Mouse (Mus musculus): ENCODE results near the gene Usp33. TPM values are rescaled to one million over a fixed set of nuclear protein-coding genes. Genes with fewer than 3 reads are reported as not detected.

The Usp33 gene
- polyA plus RNA-seq, 1 experiment: 12.4 TPM

GRCm38 (mm10) chr3:152396278-152396987 is 50.2 kb downstream of the Usp33 start:
- 1% methylated on average over 101 of the region's 102 CpGs for WGBS
- H3K27ac ChIP-seq (ENCODE audit: insufficient read depth, low read depth, low read length): peak overlapping the region; percentile 97
- H3K4me1 ChIP-seq (ENCODE audit: control insufficient read depth, insufficient read depth, insufficient read length, low read length): peaks cover 5% of the 10 kb centered on the region; the same call in 1 of the 2 replicates

GRCm38 (mm10) chr3:152396988-152397314 is 50.7 kb downstream of the Usp33 start:
- WGBS: 2% methylated on average over 10 of the region's 10 CpGs
- Histone ChIP-seq H3K27me3 (ENCODE audit: control insufficient read depth, insufficient read depth, low read length) (no peaks in the 10 kb centered on the region), H3K4me1 (ENCODE audit: control insufficient read depth, insufficient read depth, insufficient read length, low read length) (peaks cover 5% of the 10 kb centered on the region; the same call in 1 of the 2 replicates), H3K4me3 (ENCODE audit: low read depth, low read length) (peak overlapping the region; percentile 74), H3K27ac (ENCODE audit: insufficient read depth, low read depth, low read length) (peak overlapping the region; percentile 67), H3K36me3 (ENCODE audit: control insufficient read depth, insufficient read depth, low read length) (0 out of 2 replicates have a peak, but pooled peaks cover 1% of the 10 kb centered on the region)
- TF ChIP-seq POLR2A (IDR thresholded peaks at IDR 0.05; ENCODE audit: low read depth, low read length) (no peak), CTCF (IDR thresholded peaks at IDR 0.05; ENCODE audit: extremely low read depth, insufficient read length, insufficient replicate concordance, low read depth, low read length) (no peak)

More at GRCm38 (mm10) chr3:152396278-152396987, 50.2 kb downstream of the Usp33 start:
- peak; percentile 74 for TF ChIP-seq POLR2A (IDR thresholded peaks at IDR 0.05; ENCODE audit: low read depth, low read length)
- no peak for TF ChIP-seq CTCF (IDR thresholded peaks at IDR 0.05; ENCODE audit: extremely low read depth, insufficient read length, insufficient replicate concordance, low read depth, low read length)
- Histone ChIP-seq H3K4me3 (ENCODE audit: low read depth, low read length) (peak overlapping the region; percentile 74), H3K36me3 (ENCODE audit: control insufficient read depth, insufficient read depth, low read length) (0 out of 2 replicates have a peak, but pooled peaks cover 2% of the 10 kb centered on the region), H3K27me3 (ENCODE audit: control insufficient read depth, insufficient read depth, low read length) (no peaks in the 10 kb centered on the region)

- Histone ChIP-seq H3K4me1 (ENCODE audit: control insufficient read depth, insufficient read depth, insufficient read length, low read length) (peaks cover 5% of the 10 kb centered on the region; the same call in 1 of the 2 replicates), H3K36me3 (ENCODE audit: control insufficient read depth, insufficient read depth, low read length) (0 out of 2 replicates have a peak, but pooled peaks cover 1% of the 10 kb centered on the region), H3K27me3 (ENCODE audit: control insufficient read depth, insufficient read depth, low read length) (no peaks in the 10 kb centered on the region), H3K4me3 (ENCODE audit: low read depth, low read length) (no peak overlapping the region; the same call in 1 of the 2 replicates), H3K27ac (ENCODE audit: insufficient read depth, low read depth, low read length) (peak overlapping the region; percentile 67; the same call in 1 of the 2 replicates)
- 15% methylated on average over 9 of the region's 9 CpGs for WGBS
- no peak for TF ChIP-seq POLR2A (IDR thresholded peaks at IDR 0.05; ENCODE audit: low read depth, low read length)
- no peak for TF ChIP-seq CTCF (IDR thresholded peaks at IDR 0.05; ENCODE audit: extremely low read depth, insufficient read length, insufficient replicate concordance, low read depth, low read length)
Measured at GRCm38 (mm10) chr3:152397335-152397940, 51.2 kb downstream of the Usp33 start.

- Histone ChIP-seq H3K4me3 (ENCODE audit: low read depth, low read length) (no peak overlapping the region), H3K27ac (ENCODE audit: insufficient read depth, low read depth, low read length) (no peak overlapping the region; the same call in 1 of the 2 replicates), H3K27me3 (ENCODE audit: control insufficient read depth, insufficient read depth, low read length) (no peaks in the 10 kb centered on the region), H3K36me3 (ENCODE audit: control insufficient read depth, insufficient read depth, low read length) (no peaks in the 10 kb centered on the region), H3K4me1 (ENCODE audit: control insufficient read depth, insufficient read depth, insufficient read length, low read length) (peaks cover 10% of the 10 kb centered on the region; the same call in 1 of the 2 replicates)
- TF ChIP-seq CTCF (IDR thresholded peaks at IDR 0.05; ENCODE audit: extremely low read depth, insufficient read length, insufficient replicate concordance, low read depth, low read length) (no peak), POLR2A (IDR thresholded peaks at IDR 0.05; ENCODE audit: low read depth, low read length) (no peak)
- 39% methylated on average over 5 of the region's 5 CpGs for WGBS
Measured at GRCm38 (mm10) chr3:152400441-152400840, 54.2 kb downstream of the Usp33 start.

GRCm38 (mm10) chr3:152400875-152401274 is 54.6 kb downstream of the Usp33 start:
- H3K4me1 ChIP-seq (ENCODE audit: control insufficient read depth, insufficient read depth, insufficient read length, low read length): peaks cover 10% of the 10 kb centered on the region; the same call in 1 of the 2 replicates
- no peak overlapping the region for H3K4me3 ChIP-seq (ENCODE audit: low read depth, low read length)
- TF ChIP-seq POLR2A (IDR thresholded peaks at IDR 0.05; ENCODE audit: low read depth, low read length) (no peak), CTCF (IDR thresholded peaks at IDR 0.05; ENCODE audit: extremely low read depth, insufficient read length, insufficient replicate concordance, low read depth, low read length) (no peak)
- H3K27ac ChIP-seq (ENCODE audit: insufficient read depth, low read depth, low read length): no peak overlapping the region
- no peaks in the 10 kb centered on the region for H3K27me3 ChIP-seq (ENCODE audit: control insufficient read depth, insufficient read depth, low read length)
- no peaks in the 10 kb centered on the region for H3K36me3 ChIP-seq (ENCODE audit: control insufficient read depth, insufficient read depth, low read length)
- 85% methylated on average over 3 of the region's 3 CpGs for WGBS

- Histone ChIP-seq H3K4me1 (ENCODE audit: control insufficient read depth, insufficient read depth, insufficient read length, low read length) (peaks cover 10% of the 10 kb centered on the region; the same call in 1 of the 2 replicates), H3K27me3 (ENCODE audit: control insufficient read depth, insufficient read depth, low read length) (no peaks in the 10 kb centered on the region), H3K27ac (ENCODE audit: insufficient read depth, low read depth, low read length) (no peak overlapping the region), H3K4me3 (ENCODE audit: low read depth, low read length) (no peak overlapping the region), H3K36me3 (ENCODE audit: control insufficient read depth, insufficient read depth, low read length) (no peaks in the 10 kb centered on the region)
- no peak for TF ChIP-seq POLR2A (IDR thresholded peaks at IDR 0.05; ENCODE audit: low read depth, low read length)
- TF ChIP-seq CTCF (IDR thresholded peaks at IDR 0.05; ENCODE audit: extremely low read depth, insufficient read length, insufficient replicate concordance, low read depth, low read length): no peak
- 79% methylated on average over 7 of the region's 7 CpGs for WGBS
Measured at GRCm38 (mm10) chr3:152401964-152402670, 55.8 kb downstream of the Usp33 start.
